Mouse (Mus musculus) lung, postnatal 0 days (tissue): Measurements from ENCODE around the gene Myog.

ENCODE experiments used
- CTCF ChIP-seq: IDR thresholded peaks from 2 replicates; pipeline ENCODE4 v1.5.1; 2016; ENCODE audit warnings: antibody characterized with exemption, mild to moderate bottlenecking
- EP300 ChIP-seq: IDR thresholded peaks from 2 replicates; pipeline ENCODE4 v1.6.1; 2016; ENCODE audit warnings: antibody characterized with exemption, mild to moderate bottlenecking, control low read depth

- TF ChIP-seq EP300: no peak
- TF ChIP-seq CTCF: no peak
Observed at GRCm38 (mm10) chr1:134292073-134292472, 2.3 kb downstream of the Myog start.
